Mouse (Mus musculus): ENCODE measurements around the gene B3galt1. TPM values are rescaled to one million over a fixed set of nuclear protein-coding genes. Genes with fewer than 3 reads are reported as not detected.

B3galt1 gene
- polyA plus RNA-seq, 1 experiment from 2014 or later = 1.4 TPM

GRCm38 (mm10) chr2:67576634-67577033 is 11.0 kb downstream of the B3galt1 start:
- Histone ChIP-seq H3K36me3 (ENCODE audit: control insufficient read depth, insufficient read depth, low read length) (no peaks in the 10 kb centered on the region), H3K27ac (ENCODE audit: low read length) (no peak overlapping the region), H3K4me2 (ENCODE audit: low read depth, low read length) (no peak overlapping the region), H3K9me3 (ENCODE audit: control insufficient read depth, low read length) (no peaks in the 10 kb centered on the region), H3K4me1 (ENCODE audit: control insufficient read depth, insufficient read depth, low read length) (no peaks in the 10 kb centered on the region), H3K4me3 (ENCODE audit: low read length) (no peak overlapping the region), H3K27me3 (replicated peaks; ENCODE audit: control insufficient read depth, insufficient read depth, low read length) (no peaks in the 10 kb centered on the region), H3K9ac (ENCODE audit: low read depth, low read length) (no peak overlapping the region)
- no peak for ATAC-seq
- WGBS = 75% methylated on average over 2 of the region's 2 CpGs

DNA sequence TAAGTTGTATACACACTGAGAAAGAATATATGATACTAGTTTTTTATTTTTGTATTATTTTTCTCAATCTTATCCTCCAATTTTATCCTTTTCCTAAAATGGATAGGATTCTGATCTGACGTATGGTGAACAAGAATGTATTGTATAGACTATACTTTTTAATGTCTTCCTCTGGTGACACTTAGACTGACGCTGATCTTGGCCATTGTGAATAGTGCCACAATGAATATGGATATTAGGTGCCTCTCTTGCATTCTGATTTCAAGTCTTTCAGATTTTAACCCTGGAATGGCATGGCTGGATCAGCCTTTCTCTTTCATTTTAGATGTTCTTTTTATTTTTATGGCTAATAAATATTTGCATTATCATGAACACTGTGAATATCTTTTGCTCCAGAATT is 17.4 kb downstream of the B3galt1 start:
- Histone ChIP-seq H3K9ac (ENCODE audit: low read depth, low read length) (no peak overlapping the region), H3K9me3 (ENCODE audit: control insufficient read depth, low read length) (no peaks in the 10 kb centered on the region), H3K4me1 (ENCODE audit: control insufficient read depth, insufficient read depth, low read length) (no peaks in the 10 kb centered on the region), H3K4me2 (ENCODE audit: low read depth, low read length) (no peak overlapping the region), H3K27me3 (replicated peaks; ENCODE audit: control insufficient read depth, insufficient read depth, low read length) (no peaks in the 10 kb centered on the region), H3K4me3 (ENCODE audit: low read length) (no peak overlapping the region), H3K36me3 (ENCODE audit: control insufficient read depth, insufficient read depth, low read length) (no peaks in the 10 kb centered on the region), H3K27ac (ENCODE audit: low read length) (no peak overlapping the region)
- WGBS = 73% methylated on average over 2 of the region's 2 CpGs
- no peak for ATAC-seq

GRCm38 (mm10) chr2:67590408-67590807 is 24.7 kb downstream of the B3galt1 start:
- Histone ChIP-seq H3K4me2 (ENCODE audit: low read depth, low read length) (no peak overlapping the region), H3K27ac (ENCODE audit: low read length) (no peak overlapping the region), H3K27me3 (replicated peaks; ENCODE audit: control insufficient read depth, insufficient read depth, low read length) (no peaks in the 10 kb centered on the region), H3K4me3 (ENCODE audit: low read length) (no peak overlapping the region), H3K36me3 (ENCODE audit: control insufficient read depth, insufficient read depth, low read length) (no peaks in the 10 kb centered on the region), H3K4me1 (ENCODE audit: control insufficient read depth, insufficient read depth, low read length) (no peaks in the 10 kb centered on the region), H3K9me3 (ENCODE audit: control insufficient read depth, low read length) (no peaks in the 10 kb centered on the region), H3K9ac (ENCODE audit: low read depth, low read length) (no peak overlapping the region)
- no peak for ATAC-seq

GRCm38 (mm10) chr2:67591831-67592629 is 26.4 kb downstream of the B3galt1 start:
- Histone ChIP-seq H3K9me3 (ENCODE audit: control insufficient read depth, low read length) (no peaks in the 10 kb centered on the region), H3K27ac (ENCODE audit: low read length) (no peak overlapping the region), H3K4me3 (ENCODE audit: low read length) (no peak overlapping the region), H3K9ac (ENCODE audit: low read depth, low read length) (no peak overlapping the region), H3K4me1 (ENCODE audit: control insufficient read depth, insufficient read depth, low read length) (no peaks in the 10 kb centered on the region), H3K4me2 (ENCODE audit: low read depth, low read length) (no peak overlapping the region), H3K27me3 (replicated peaks; ENCODE audit: control insufficient read depth, insufficient read depth, low read length) (no peaks in the 10 kb centered on the region), H3K36me3 (ENCODE audit: control insufficient read depth, insufficient read depth, low read length) (no peaks in the 10 kb centered on the region)
- WGBS = 71% methylated on average over 7 of the region's 7 CpGs
- ATAC-seq = no peak

GRCm38 (mm10) chr2:67622902-67623301 is 57.2 kb downstream of the B3galt1 start:
- Histone ChIP-seq H3K4me3 (ENCODE audit: low read length) (no peak overlapping the region), H3K27me3 (replicated peaks; ENCODE audit: control insufficient read depth, insufficient read depth, low read length) (no peaks in the 10 kb centered on the region), H3K27ac (ENCODE audit: low read length) (no peak overlapping the region), H3K4me2 (ENCODE audit: low read depth, low read length) (no peak overlapping the region), H3K4me1 (ENCODE audit: control insufficient read depth, insufficient read depth, low read length) (no peaks in the 10 kb centered on the region), H3K36me3 (ENCODE audit: control insufficient read depth, insufficient read depth, low read length) (no peaks in the 10 kb centered on the region), H3K9me3 (ENCODE audit: control insufficient read depth, low read length) (no peaks in the 10 kb centered on the region), H3K9ac (ENCODE audit: low read depth, low read length) (no peak overlapping the region)
- no peak for ATAC-seq

GRCm38 (mm10) chr2:67627667-67628066 is 62.0 kb downstream of the B3galt1 start:
- Histone ChIP-seq H3K4me3 (ENCODE audit: low read length) (no peak overlapping the region), H3K4me2 (ENCODE audit: low read depth, low read length) (no peak overlapping the region), H3K4me1 (ENCODE audit: control insufficient read depth, insufficient read depth, low read length) (no peaks in the 10 kb centered on the region), H3K9ac (ENCODE audit: low read depth, low read length) (no peak overlapping the region), H3K9me3 (ENCODE audit: control insufficient read depth, low read length) (no peaks in the 10 kb centered on the region), H3K36me3 (ENCODE audit: control insufficient read depth, insufficient read depth, low read length) (no peaks in the 10 kb centered on the region), H3K27me3 (replicated peaks; ENCODE audit: control insufficient read depth, insufficient read depth, low read length) (no peaks in the 10 kb centered on the region), H3K27ac (ENCODE audit: low read length) (no peak overlapping the region)
- ATAC-seq = no peak
- 70% methylated on average over 3 of the region's 3 CpGs for WGBS

- H3K27me3 ChIP-seq (replicated peaks; ENCODE audit: control insufficient read depth, insufficient read depth, low read length) = no peaks in the 10 kb centered on the region
- 78% methylated on average over 3 of the region's 3 CpGs for WGBS
- no peak overlapping the region for H3K9ac ChIP-seq (ENCODE audit: low read depth, low read length)
- no peaks in the 10 kb centered on the region for H3K4me1 ChIP-seq (ENCODE audit: control insufficient read depth, insufficient read depth, low read length)
- no peaks in the 10 kb centered on the region for H3K36me3 ChIP-seq (ENCODE audit: control insufficient read depth, insufficient read depth, low read length)
- no peak overlapping the region for H3K4me2 ChIP-seq (ENCODE audit: low read depth, low read length)
- ATAC-seq = no peak
- H3K4me3 ChIP-seq (ENCODE audit: low read length) = no peak overlapping the region
- no peak overlapping the region for H3K27ac ChIP-seq (ENCODE audit: low read length)
- no peaks in the 10 kb centered on the region for H3K9me3 ChIP-seq (ENCODE audit: control insufficient read depth, low read length)
Observed at GRCm38 (mm10) chr2:67628289-67628688, 62.6 kb downstream of the B3galt1 start.

DNA sequence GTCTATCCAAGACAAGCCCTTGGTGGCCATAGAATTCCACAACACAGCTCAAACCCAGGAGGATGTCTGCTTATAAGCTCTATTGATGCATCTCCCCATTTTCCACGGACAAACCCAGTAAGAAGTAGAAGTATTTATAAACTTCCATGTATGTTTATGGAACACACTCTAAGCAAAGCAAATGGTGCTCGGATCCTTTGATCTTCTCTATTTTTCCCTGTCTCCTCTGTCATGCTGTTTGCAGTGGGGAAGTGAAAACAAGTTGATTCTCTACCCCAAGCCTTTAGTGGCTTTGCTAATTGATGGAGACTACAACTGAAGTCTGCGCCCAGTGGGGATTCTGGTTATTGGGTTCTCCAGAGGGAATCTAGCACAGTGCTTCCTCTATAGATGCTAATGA is 89.2 kb downstream of the B3galt1 start:
- ATAC-seq = no peak
- H3K4me3 ChIP-seq (ENCODE audit: low read length) = no peak overlapping the region
- H3K9me3 ChIP-seq (ENCODE audit: control insufficient read depth, low read length) = no peaks in the 10 kb centered on the region
- WGBS = 67% methylated on average over 3 of the region's 3 CpGs
- no peaks in the 10 kb centered on the region for H3K27me3 ChIP-seq (replicated peaks; ENCODE audit: control insufficient read depth, insufficient read depth, low read length)
- no peak overlapping the region for H3K9ac ChIP-seq (ENCODE audit: low read depth, low read length)
- H3K4me1 ChIP-seq (ENCODE audit: control insufficient read depth, insufficient read depth, low read length) = no peaks in the 10 kb centered on the region
- no peak overlapping the region for H3K4me2 ChIP-seq (ENCODE audit: low read depth, low read length)
- H3K27ac ChIP-seq (ENCODE audit: low read length) = no peak overlapping the region
- no peaks in the 10 kb centered on the region for H3K36me3 ChIP-seq (ENCODE audit: control insufficient read depth, insufficient read depth, low read length)

- Histone ChIP-seq H3K27me3 (replicated peaks; ENCODE audit: control insufficient read depth, insufficient read depth, low read length) (no peaks in the 10 kb centered on the region), H3K9ac (ENCODE audit: low read depth, low read length) (no peak overlapping the region), H3K27ac (ENCODE audit: low read length) (no peak overlapping the region), H3K4me3 (ENCODE audit: low read length) (no peak overlapping the region), H3K4me2 (ENCODE audit: low read depth, low read length) (no peak overlapping the region), H3K9me3 (ENCODE audit: control insufficient read depth, low read length) (no peaks in the 10 kb centered on the region), H3K4me1 (ENCODE audit: control insufficient read depth, insufficient read depth, low read length) (no peaks in the 10 kb centered on the region), H3K36me3 (ENCODE audit: control insufficient read depth, insufficient read depth, low read length) (no peaks in the 10 kb centered on the region)
- WGBS = 75% methylated on average over 4 of the region's 4 CpGs
- no peak for ATAC-seq
Observed at GRCm38 (mm10) chr2:67657372-67657771, 91.7 kb downstream of the B3galt1 start.

DNA sequence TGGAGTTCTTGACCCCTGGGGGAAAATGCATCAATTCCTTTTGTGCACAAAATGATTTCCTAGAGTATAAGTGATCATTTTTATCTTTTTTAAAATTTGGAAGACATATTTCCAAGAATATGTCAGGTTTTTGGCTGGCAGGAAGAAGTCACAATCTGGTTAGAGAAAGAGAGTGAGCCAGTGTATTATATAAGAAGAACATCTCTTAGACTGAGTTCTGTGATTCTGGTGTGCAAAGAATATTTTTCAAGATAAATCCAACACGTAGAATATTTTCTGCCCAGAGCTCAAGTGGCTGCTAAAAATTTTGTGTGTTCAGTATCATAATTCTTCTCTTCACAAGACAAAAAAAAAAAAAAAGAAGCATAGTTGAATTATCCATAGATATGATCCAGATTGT is 92.4 kb downstream of the B3galt1 start:
- H3K4me1 ChIP-seq (ENCODE audit: control insufficient read depth, insufficient read depth, low read length) = no peaks in the 10 kb centered on the region
- H3K36me3 ChIP-seq (ENCODE audit: control insufficient read depth, insufficient read depth, low read length) = no peaks in the 10 kb centered on the region
- ATAC-seq = no peak
- no peak overlapping the region for H3K9ac ChIP-seq (ENCODE audit: low read depth, low read length)
- no peaks in the 10 kb centered on the region for H3K9me3 ChIP-seq (ENCODE audit: control insufficient read depth, low read length)
- no peak overlapping the region for H3K4me3 ChIP-seq (ENCODE audit: low read length)
- H3K27me3 ChIP-seq (replicated peaks; ENCODE audit: control insufficient read depth, insufficient read depth, low read length) = no peaks in the 10 kb centered on the region
- H3K27ac ChIP-seq (ENCODE audit: low read length) = no peak overlapping the region
- H3K4me2 ChIP-seq (ENCODE audit: low read depth, low read length) = no peak overlapping the region
- WGBS = 84% methylated on average over 1 of the region's 1 CpGs

Data from intestine, embryonic 16.5 days (tissue).